Mouse (Mus musculus): ENCODE results near the gene Sytl3.
"Not testable (repeated sequence)": the region's sequence is repeated elsewhere in the genome, so short reads cannot be mapped to it uniquely, and the experiment has no call there.

- TF ChIP-seq POLR2A (IDR thresholded peaks at IDR 0.05; ENCODE audit: borderline replicate concordance, control insufficient read depth, low read depth, low read length); CTCF (IDR thresholded peaks at IDR 0.05; ENCODE audit: control insufficient read depth, insufficient read depth, low read length): not testable (repeated sequence)
Observed at GRCm38 (mm10) chr17:6700077-6700476, 41.2 kb downstream of the Sytl3 start.

Data from bone marrow, adult 2 months (tissue).